Mouse (Mus musculus) ES-Bruce4 (cell line): ENCODE measurements around the gene Scoc. TPM values are rescaled to one million over a fixed set of nuclear protein-coding genes. Genes with fewer than 3 reads are reported as not detected.
"Not testable (repeated sequence)": the region's sequence is repeated elsewhere in the genome, so short reads cannot be mapped to it uniquely, and the experiment has no call there.

Experiments
- H3K27ac ChIP-seq: 2 replicates; pipeline ENCODE4 v1.5.1; 2012; ENCODE audit warnings: low read length, inconsistent platforms; ENCODE audit not compliant: insufficient read depth
- H3K27me3 ChIP-seq: 2 replicates; pipeline ENCODE4 v1.6.1; 2012; ENCODE audit warnings: mild to moderate bottlenecking, low read length, inconsistent platforms; ENCODE audit not compliant: control insufficient read depth, poor library complexity, insufficient read depth, severe bottlenecking
- H3K36me3 ChIP-seq: 2 replicates; pipeline ENCODE4 v1.6.1; 2012; ENCODE audit warnings: inconsistent platforms, mild to moderate bottlenecking, low read length, moderate library complexity; ENCODE audit not compliant: control insufficient read depth, poor library complexity, insufficient read depth, severe bottlenecking
- H3K4me1 ChIP-seq: one replicate; pipeline ENCODE4 v1.8.1; 2011; ENCODE audit warnings: low read length; ENCODE audit not compliant: control insufficient read depth, insufficient read depth
- H3K4me3 ChIP-seq: 2 replicates; pipeline ENCODE4 v1.5.1; 2011; ENCODE audit warnings: low read depth, mild to moderate bottlenecking, low read length
- H3K9ac ChIP-seq: 2 replicates; pipeline ENCODE4 v1.6.1; 2012; ENCODE audit warnings: low read depth, mild to moderate bottlenecking, inconsistent platforms; ENCODE audit not compliant: poor library complexity, severe bottlenecking
- H3K9me3 ChIP-seq: replicated peaks from 2 replicates; pipeline ENCODE4 v1.6.1; 2012; ENCODE audit warnings: mild to moderate bottlenecking, low read length, inconsistent platforms; ENCODE audit not compliant: control insufficient read depth, poor library complexity, insufficient read depth, severe bottlenecking
- CTCF ChIP-seq: IDR thresholded peaks from one replicate; pipeline ENCODE4 v1.8.1; 2011; ENCODE audit warnings: low read depth, low read length
- EP300 ChIP-seq: IDR thresholded peaks from 2 replicates; pipeline ENCODE4 v1.6.1; 2011; ENCODE audit warnings: low read depth, low read length; ENCODE audit not compliant: insufficient read depth
- POLR2A ChIP-seq: IDR thresholded peaks from one replicate; pipeline ENCODE4 v1.8.1; 2011; ENCODE audit warnings: low read length; ENCODE audit not compliant: insufficient read depth
- polyA plus RNA-seq: library from polyadenylated mRNA; stranded (reverse); fragments of >200 nt; gene quantifications from 2 replicates; pipeline ENCODE4 v1.2.4, GENCODE M21; 2011; ENCODE audit warnings: low read depth; ENCODE audit not compliant: missing spikeins, insufficient read depth, insufficient read length

Scoc gene
- polyA plus RNA-seq, 1 experiment: 82.9 TPM

GRCm38 (mm10) chr8:83442243-83443051 lies 15.7 kb downstream of the Scoc start:
- Histone ChIP-seq H3K4me1 (peaks cover 2% of the 10 kb centered on the region), H3K9ac (peak overlapping the region; percentile 84), H3K9me3 (no peaks in the 10 kb centered on the region), H3K36me3 (peaks cover 4% of the 10 kb centered on the region; the same call in 1 of the 2 replicates), H3K4me3 (peak overlapping the region; percentile 72), H3K27ac (no peak overlapping the region), H3K27me3 (no peaks in the 10 kb centered on the region)
- no peak for TF ChIP-seq POLR2A

GRCm38 (mm10) chr8:83441656-83442242 lies 16.4 kb downstream of the Scoc start:
- no peak overlapping the region for H3K27ac ChIP-seq
- no peaks in the 10 kb centered on the region for H3K27me3 ChIP-seq
- TF ChIP-seq EP300: no peak
- no peak for TF ChIP-seq CTCF
- TF ChIP-seq POLR2A: no peak
- no peaks in the 10 kb centered on the region for H3K9me3 ChIP-seq
- H3K4me1 ChIP-seq: peaks cover 2% of the 10 kb centered on the region
- H3K9ac ChIP-seq: peak overlapping the region; percentile 84
- H3K36me3 ChIP-seq: peaks cover 7% of the 10 kb centered on the region; the same call in 1 of the 2 replicates
- peak overlapping the region; percentile 72 for H3K4me3 ChIP-seq

DNA sequence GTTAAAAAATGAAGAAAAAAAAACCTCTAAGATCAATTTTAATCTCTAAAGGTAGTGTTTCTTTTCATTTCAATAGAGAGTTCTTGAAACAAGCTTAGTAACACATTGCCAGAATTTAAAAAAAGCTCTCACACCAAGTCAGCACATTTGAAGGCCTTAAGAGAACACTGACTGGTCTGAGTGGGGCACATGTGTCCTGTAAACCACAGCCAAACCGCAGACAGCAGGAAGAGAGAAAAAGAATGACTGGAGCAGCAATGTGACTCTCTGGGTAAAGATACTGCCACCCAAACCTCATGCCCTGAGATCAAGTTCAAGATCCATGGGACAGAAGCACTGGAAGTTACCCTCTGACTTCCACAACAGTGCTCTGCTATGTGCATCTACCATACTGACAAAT lies 21.1 kb downstream of the Scoc start:
- H3K9me3 ChIP-seq: no peaks in the 10 kb centered on the region
- H3K4me3 ChIP-seq: no peak overlapping the region
- no peak overlapping the region for H3K27ac ChIP-seq
- H3K9ac ChIP-seq: no peak overlapping the region
- H3K4me1 ChIP-seq: peaks cover 2% of the 10 kb centered on the region
- peaks cover 14% of the 10 kb centered on the region for H3K36me3 ChIP-seq
- H3K27me3 ChIP-seq: no peaks in the 10 kb centered on the region
- TF ChIP-seq POLR2A (no peak), EP300 (no peak), CTCF (no peak)

DNA sequence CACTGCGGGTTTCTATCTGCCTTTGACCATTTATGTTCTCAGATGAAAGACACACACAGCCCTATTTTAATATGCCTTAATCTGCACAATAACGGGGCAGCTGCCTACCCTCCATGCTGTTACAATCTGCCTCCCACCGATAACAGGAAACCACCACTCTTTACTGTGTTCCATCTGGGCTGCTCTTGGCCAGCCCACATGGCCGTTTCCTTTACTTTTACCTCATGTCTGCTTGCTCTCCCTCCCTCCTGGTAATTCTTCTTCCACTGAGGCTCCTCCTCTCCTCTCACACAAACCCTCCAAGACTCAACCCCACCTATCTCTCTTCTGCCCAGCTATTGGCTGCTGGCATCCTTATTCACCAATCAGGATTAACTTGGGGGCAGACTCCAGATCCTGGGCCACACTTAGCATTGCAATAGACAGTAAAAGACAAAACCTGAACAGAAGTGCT lies 29.1 kb downstream of the Scoc start:
- no peaks in the 10 kb centered on the region; the same call in 1 of the 2 replicates for H3K36me3 ChIP-seq
- TF ChIP-seq EP300: no peak
- TF ChIP-seq POLR2A: no peak
- no peak for TF ChIP-seq CTCF
- H3K9ac ChIP-seq: no peak overlapping the region
- H3K4me3 ChIP-seq: 0 out of 2 replicates have a peak overlapping the region, but pooled peaks have one; percentile 2
- no peaks in the 10 kb centered on the region for H3K27me3 ChIP-seq
- no peak overlapping the region for H3K27ac ChIP-seq
- no peaks in the 10 kb centered on the region for H3K4me1 ChIP-seq
- no peaks in the 10 kb centered on the region for H3K9me3 ChIP-seq

DNA sequence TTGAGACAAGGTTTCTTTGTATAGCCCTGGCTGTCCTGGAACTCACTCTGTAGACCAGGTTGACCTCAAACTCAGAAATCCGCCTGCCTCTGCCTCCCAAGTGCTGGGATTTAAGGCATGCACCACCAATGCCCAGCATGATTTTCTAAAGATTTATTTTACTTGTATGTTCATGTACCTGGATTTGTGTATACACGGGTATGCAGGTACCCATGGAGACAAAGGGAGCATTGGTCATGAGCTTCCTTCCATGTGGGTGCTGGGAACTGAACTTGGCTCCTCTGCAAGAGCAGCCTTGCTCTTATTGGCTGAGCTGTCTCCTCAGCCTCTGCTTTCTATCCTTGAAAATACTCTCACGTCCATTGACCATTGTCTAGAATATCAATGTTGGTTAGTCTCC lies 29.6 kb downstream of the Scoc start:
- not testable (repeated sequence) for H3K4me3 ChIP-seq, H3K9me3 ChIP-seq, H3K27me3 ChIP-seq, H3K27ac ChIP-seq, H3K4me1 ChIP-seq, H3K9ac ChIP-seq, H3K36me3 ChIP-seq

GRCm38 (mm10) chr8:83426949-83427348 lies 31.2 kb downstream of the Scoc start:
- TF ChIP-seq CTCF: no peak
- TF ChIP-seq EP300: no peak
- TF ChIP-seq POLR2A: no peak
- Histone ChIP-seq H3K4me1 (no peaks in the 10 kb centered on the region), H3K27ac (no peak overlapping the region), H3K9ac (no peak overlapping the region), H3K4me3 (no peak overlapping the region), H3K36me3 (no peaks in the 10 kb centered on the region), H3K27me3 (no peaks in the 10 kb centered on the region), H3K9me3 (no peaks in the 10 kb centered on the region)
